Mouse (Mus musculus) CH12.LX (cell line): ENCODE data around the gene Magi2.

ENCODE experiments used
- CTCF ChIP-seq, 2 experiments: IDR thresholded peaks in 1 of 2; conservative IDR thresholded peaks in 1 of 2; 2 replicates each; pipeline ENCODE4 v1.5.1; 2011 to 2012; ENCODE audit warnings: low read depth in 2 of 2, low read length in 2 of 2, improper control_type of control experiment in 1 of 2, inconsistent platforms in 1 of 2, mild to moderate bottlenecking in 1 of 2, moderate library complexity in 1 of 2
- JUND ChIP-seq: conservative IDR thresholded peaks from 2 replicates; pipeline ENCODE4 v1.6.1; 2011; ENCODE audit warnings: low read depth, low read length, improper control_type of control experiment
- MAZ ChIP-seq: IDR thresholded peaks from 2 replicates; pipeline ENCODE4 v1.6.1; 2012; ENCODE audit warnings: low read depth, mild to moderate bottlenecking, inconsistent platforms, low read length, improper control_type of control experiment, moderate library complexity
- POLR2A ChIP-seq: IDR thresholded peaks from 2 replicates; pipeline ENCODE4 v1.6.1; 2011; ENCODE audit warnings: low read depth, mild to moderate bottlenecking, improper control_type of control experiment, low read length
- ZC3H11A ChIP-seq: IDR thresholded peaks from 2 replicates; pipeline ENCODE4 v1.6.1; 2012; ENCODE audit warnings: low read depth, mild to moderate bottlenecking, inconsistent platforms, low read length, improper control_type of control experiment
- ZNF384 ChIP-seq: IDR thresholded peaks from 2 replicates; pipeline ENCODE4 v1.6.1; 2012; ENCODE audit warnings: low read depth, low read length, improper control_type of control experiment, inconsistent platforms

- TF ChIP-seq JUND (no peak), ZC3H11A (no peak), ZNF384 (no peak), MAZ (no peak), CTCF (conservative IDR thresholded peaks at IDR 0.05 in 1 of 2, IDR thresholded peaks at IDR 0.05 in 1 of 2; ENCODE audit: low read depth in 2 of 2, low read length in 2 of 2) (no peak), POLR2A (no peak)
Observed at GRCm38 (mm10) chr5:20328901-20329300, 1102.1 kb downstream of the Magi2 start.
